Mouse (Mus musculus) T-cell, adult 2 months (primary cell): ENCODE data around the gene Wdr48.
A peak's percentile ranks its signal among the peaks of the same experiment; 100 is the strongest.

ENCODE experiments used
- DNase-seq: peaks from one replicate; pipeline ENCODE4 v3.0.0; 2022; ENCODE audit warnings: low spot score

The Wdr48 gene

DNA sequence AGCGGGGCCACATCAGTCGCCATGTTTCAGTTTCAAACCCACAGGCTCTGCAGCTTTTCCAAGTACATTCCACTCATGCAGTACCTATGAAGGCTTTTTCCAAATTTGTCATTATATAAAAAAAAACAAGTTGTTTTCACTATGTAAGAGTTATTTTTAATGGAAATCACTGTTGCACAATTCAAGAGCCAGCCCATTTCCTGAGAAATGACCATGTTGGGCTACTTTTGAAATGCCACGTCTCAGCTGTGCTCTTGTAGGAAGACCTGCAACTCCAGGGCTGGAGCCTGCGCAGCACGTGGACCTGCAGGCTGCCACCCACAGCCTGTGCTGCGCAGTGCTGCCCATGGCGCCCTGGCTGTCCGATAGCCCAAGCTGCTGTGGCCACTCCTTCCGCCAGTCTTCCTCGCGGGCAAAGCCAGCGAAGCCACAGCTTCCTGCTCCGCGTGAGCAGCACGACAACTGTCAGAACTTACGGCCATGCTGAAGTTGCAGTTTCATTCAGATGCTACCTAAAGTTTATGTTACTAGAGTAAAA is 30.5 kb downstream of the Wdr48 start:
- no peak for DNase-seq

DNA sequence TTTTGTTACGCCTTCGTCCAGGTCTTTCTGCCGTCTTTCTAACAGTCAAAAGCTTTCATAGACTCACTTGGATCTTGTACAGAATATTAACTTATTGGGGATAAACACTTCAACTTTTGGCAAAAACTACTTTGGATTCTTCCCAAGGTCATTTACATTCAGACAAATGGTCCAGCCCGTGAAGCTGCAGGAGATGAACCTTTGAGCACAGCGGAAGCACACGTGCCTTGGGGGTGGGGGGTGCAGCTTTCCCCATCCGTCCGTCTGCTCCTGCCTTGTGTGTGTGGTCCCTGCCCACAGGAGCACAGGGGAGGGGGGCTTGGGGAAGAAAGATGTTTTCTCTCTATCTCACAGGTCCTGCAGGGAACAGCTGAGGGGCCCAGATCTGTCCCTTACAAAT is 31.1 kb downstream of the Wdr48 start:
- DNase-seq, result no peak

DNA sequence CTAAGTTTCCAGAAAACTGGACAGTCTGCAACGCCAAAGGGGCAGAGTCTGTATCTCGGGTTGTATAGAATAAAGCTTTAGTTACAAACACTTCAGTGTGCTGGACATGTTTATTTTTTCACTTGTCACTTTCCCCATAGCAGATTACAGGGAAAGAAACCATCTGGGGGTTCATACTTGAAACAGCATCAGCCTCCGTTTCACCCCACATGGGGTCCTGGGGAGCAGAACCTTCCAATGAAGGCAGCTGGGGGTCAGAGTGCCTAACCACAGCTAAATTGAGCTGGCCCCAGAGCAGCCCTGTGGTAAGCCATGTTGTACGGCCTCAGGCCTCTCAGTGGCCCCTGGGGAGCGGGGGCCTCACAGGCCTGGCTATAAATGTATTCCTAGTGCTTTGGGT is 31.8 kb downstream of the Wdr48 start:
- DNase-seq, result no peak

DNA sequence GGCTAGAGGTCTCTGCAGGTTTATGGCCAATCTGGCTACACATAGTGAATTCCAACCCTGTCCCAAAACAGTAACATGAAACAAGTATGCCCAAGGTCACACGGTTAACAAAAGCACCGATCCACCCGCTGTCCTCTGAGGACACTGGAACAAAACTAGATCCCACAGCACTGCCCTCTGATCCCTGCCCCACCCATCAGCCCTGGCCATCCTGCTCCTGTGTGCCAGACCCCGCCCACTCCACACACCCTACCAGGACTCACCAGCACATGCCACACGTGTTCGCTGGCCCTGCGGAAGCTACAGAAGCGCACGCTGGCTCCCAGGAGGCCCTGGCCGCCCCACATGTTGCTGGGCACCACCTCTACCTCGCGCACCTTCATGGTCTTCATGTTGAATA is 37.7 kb downstream of the Wdr48 start:
- DNase-seq, result no peak

DNA sequence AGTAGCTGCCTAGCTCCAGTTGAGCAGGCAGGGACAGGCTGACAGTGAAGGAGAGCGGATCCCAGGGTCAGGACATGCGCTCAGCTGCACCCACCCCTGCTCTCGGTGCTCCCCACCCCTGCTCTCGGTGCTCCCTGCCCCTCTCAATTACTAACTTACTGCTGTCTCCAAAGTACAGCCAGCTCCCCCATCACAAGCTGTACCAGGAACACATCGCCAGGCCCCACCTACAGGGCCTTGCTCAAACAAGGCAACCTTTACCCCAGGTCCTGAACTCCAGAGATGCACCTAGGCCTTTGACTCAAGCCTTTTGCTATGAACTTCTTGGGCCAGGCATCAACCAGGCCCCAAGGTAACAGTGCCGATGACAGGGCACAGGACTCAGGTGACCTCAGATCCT is 39.0 kb downstream of the Wdr48 start:
- no peak for DNase-seq

DNA sequence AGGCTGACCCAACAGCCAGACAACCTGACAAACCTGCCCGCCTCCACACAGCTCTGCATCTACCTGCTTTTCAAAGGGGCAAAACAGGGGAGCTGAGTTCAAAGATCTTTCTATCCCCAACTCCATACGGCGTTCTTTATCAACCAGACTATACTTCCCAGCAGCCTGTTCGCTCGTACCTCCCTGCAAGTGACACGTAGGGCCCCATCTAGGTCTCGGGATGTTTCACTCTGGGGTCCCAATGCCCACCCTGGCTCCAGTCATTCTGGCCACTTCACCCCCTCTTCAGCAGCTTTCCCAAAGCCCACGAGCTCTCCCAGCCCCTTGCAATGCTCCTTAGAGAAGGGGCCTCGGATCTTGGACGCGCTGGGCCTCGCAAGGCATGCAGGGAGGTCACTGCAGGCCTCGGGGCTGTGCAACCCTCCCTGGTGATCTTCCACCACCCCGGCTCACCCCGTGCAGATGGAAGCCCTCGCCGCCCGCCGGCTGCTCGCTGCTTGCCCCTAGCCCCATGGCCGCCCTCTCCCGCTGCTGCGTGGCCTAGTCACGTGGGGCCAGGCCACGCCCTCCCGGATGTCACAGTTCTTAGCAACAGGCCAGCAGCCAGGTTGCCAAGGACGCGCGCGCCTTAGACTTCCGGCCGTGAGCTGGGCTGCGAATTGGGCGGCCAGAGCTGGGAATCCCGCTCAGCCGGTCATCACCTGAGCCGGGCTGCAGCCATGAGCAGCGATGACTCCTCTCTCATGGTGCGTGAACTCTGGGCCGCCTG is 42.5 kb downstream of the Wdr48 start, which contains the start of the genes Gorasp1 and Ttc21a:
TSS of gene Gorasp1 (minus strand) at position 561 of the 769 bp plus-strand sequence.
TSS of gene Ttc21a (plus strand) at position 602 of the 769 bp plus-strand sequence.
- DNase-seq, result peak; percentile 88

DNA sequence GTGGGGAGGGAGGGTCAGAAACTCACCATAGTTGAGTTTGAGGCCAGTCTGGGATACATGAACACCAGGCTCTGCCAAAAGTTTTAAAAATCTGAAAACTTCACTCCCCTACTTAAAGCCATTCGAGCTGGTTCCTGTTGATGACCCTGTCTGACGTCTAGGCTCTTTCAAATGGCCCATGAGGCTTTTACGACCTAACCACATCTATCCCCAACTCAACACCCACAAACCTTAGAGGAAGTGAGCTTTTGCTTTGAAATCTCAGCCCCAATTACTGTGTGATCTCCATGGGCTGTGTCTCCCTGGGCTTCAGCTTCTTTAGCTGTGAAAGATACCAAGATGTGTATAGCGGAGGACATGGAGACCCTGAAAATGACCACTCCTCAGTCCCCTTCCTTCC is 43.8 kb downstream of the Wdr48 start:
- peak; percentile 80 for DNase-seq

DNA sequence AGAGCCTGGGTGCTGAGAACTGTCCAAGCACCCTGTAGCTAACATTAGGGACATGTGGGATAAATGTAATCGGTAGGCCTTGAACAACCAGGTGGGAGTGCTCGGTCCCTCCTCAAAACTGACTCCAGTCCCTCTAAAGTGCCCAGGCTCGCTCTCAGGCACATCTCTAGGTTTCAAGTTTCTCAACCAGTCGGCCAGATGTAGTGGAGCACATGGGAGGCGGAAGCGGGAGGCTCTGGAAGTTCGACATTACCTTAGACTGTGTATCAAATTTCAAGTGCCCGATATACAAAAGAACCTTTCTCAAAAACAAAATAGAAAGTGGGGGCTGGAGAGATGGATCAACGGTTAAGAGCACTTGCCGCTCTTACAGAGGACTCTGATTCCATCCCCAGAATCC is 45.0 kb downstream of the Wdr48 start:
- DNase-seq, result no peak

DNA sequence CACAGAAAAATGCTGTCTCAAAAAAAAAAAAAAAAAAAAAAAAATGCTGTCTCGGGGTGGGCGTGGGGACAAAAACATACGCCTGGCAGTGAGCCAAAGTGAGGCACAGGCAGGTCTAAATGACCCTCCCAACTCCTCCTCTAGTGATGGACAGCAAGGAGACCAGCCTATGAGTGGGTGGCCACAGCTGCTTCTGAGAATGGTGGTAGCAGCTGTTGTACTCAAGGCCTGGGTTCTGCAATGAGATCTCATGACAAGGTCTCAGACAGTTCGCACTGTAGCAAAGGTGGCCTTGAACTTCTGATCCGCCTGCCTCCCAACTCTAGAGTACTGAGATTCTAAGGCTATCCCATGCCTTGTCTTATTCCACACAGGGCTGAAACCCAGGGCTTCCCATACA is 46.7 kb downstream of the Wdr48 start:
- DNase-seq, result no peak

DNA sequence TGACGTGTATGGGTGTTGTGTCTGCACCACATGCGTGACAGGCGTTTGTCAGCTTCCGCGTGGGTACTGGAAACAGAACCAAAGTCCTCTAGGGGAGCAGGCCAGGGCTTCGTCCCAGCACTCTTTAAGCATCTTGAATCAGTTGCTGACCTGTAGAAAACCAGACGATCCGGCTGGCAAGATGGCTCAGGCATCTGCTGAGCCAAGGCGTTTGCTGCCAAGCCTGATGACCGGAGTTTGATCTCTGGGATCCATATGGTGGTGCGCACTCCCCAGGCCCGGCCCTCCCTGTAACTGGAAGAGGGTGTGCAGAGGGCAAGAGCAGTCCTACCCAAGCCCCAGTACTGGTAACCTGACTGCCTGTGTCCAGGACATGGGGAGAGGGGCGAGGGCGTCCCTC is 47.2 kb downstream of the Wdr48 start:
- DNase-seq, result no peak

DNA sequence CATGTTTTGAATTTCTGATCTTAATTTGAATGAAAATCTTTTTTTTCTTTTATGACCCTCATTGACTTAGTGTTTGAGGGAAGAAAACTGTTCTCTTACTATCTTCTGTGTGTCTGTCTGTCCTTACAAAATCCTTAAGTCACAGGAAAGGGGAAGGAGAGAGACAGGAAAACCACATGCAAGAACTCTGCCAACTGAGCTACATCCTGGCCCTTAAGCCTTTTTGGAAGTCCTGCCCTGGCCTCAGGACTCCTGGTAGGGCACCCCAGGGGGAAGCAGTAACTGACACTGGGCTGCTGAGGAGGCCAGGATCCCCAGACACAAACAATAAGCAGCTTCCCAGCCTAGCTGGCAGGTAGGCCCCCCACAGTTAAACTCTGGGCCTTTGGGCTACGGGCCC is 48.6 kb downstream of the Wdr48 start:
- no peak for DNase-seq

DNA sequence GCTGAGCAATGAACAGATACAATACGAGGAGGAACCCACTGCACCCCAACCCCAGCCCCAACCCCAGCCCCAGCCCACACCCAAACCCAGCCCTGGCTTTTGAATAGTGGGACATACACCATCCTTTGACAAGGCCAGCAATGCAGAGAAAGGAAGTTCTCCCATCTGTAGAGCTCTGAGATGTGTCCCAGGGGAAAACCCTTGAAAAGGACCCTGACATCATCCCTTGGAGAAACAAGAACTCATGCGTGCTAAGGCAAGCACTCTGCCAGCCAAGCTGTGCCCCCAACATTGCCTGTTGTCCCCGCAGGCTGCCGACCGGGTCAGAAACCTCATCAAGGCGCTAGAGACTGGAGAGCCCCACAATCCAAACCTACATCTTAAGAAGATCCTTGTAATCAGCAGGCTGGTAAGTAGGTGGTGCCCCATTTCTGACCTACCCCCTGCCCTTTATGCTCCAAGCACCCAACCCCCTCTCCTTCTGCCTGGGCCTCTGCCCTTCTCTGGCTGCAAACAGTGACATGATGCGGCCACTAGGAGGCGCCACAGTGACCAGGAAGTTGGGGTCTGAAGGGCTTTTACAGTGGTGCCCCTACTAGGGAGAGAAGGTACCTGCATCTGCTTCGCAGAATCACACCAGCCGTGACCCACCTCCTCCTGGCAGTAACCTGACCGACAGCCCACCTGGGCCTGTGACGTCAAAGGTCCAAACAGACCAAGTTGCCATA is 50.7 kb downstream of the Wdr48 start:
- peak; percentile 53 for DNase-seq

DNA sequence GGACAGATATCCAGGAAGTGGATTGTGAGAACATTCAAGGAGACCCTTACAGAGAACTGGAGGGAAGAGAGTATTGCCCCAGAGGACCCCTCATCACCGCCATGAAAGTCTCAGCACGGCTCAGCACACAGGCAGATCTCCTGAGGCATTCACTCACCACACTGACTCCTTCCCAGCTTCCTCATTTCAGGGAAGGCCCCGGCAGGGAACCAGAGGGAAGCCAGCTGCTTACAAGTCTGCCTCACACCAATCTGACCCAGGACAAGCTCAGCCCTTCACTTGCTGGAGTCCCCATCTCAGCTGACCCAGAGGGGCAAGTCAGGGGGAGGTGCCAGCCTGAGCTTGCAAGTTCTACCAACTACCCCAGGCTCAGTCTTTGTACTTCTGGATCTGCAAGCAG is 54.1 kb downstream of the Wdr48 start:
- no peak for DNase-seq

DNA sequence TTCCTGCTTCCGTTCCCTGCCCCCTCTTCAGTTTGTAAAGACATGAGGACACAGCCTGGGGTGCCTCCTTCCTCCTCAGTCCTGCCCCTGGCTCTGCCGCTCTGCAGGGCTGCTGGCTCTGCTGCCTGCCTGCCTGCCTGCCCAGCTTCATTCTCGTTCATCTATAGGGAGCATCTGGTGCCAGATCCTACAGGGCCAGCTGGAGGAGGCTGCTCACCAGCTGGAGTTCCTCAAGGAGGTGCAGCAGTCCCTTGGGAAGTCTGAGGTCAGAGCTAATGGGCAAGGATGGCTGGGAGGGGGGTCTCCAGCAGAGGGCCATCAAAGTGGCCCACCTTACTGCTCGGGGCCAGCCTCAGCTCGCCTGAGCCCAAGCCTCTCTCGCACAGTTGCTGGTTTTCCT is 55.8 kb downstream of the Wdr48 start:
- no peak for DNase-seq

DNA sequence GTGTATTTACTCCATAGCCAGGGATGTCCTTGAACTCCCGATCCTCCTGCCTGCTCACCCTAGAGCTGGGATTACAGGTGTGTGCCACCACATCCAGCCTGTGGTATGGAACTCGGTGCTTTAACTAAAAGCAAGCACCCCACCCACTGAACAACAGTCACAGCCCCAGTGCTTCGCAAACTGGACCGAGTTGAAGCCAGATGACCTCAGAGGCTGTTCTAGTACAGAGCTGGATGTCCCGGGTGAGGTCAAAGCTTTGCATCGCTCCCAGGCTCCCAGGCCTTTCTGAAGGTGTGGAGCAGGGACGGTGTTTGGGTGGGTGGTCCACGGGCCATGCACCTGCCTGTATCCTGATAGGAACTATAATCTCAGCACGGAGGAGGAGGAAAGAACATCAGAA is 56.7 kb downstream of the Wdr48 start:
- no peak for DNase-seq

DNA sequence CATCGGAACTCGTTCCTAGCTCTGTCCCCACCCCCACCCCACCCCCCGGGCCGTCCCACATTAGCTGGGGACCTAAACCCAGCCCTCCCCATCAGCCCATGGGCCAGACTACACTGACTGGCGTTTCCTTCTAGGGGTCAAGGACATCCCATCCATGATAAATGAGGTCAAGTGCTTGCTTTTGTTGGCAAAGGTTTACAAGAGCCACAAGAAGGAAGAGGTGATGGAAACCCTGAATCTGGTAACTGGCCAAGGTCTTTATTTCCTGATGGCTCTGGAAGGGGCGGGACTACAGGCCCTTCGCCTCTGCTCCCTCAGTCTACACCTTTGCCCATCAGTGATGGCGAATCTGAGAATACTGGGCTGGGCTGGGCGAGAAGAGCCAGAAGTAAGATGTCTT is 64.2 kb downstream of the Wdr48 start:
- DNase-seq, result no peak

DNA sequence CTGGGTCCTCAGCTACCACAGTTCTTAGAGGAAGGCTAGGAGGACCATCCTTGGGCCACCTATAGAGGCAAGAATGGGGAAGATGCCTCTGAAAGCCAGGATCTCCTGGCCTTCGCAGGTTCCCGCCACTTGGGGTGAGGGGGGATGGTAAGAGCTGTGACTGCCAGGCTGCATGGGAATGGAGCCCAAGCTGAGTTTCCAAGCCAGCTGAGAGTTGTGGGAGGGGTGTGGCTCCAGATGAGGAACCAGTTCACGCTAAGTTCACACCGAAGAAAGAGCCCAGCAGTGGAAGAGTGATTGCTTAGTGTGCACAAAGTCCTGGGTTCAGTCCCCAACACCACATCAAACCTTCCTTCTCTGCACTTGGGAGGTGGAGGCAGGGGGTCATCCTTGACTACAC is 67.5 kb downstream of the Wdr48 start:
- no peak for DNase-seq

DNA sequence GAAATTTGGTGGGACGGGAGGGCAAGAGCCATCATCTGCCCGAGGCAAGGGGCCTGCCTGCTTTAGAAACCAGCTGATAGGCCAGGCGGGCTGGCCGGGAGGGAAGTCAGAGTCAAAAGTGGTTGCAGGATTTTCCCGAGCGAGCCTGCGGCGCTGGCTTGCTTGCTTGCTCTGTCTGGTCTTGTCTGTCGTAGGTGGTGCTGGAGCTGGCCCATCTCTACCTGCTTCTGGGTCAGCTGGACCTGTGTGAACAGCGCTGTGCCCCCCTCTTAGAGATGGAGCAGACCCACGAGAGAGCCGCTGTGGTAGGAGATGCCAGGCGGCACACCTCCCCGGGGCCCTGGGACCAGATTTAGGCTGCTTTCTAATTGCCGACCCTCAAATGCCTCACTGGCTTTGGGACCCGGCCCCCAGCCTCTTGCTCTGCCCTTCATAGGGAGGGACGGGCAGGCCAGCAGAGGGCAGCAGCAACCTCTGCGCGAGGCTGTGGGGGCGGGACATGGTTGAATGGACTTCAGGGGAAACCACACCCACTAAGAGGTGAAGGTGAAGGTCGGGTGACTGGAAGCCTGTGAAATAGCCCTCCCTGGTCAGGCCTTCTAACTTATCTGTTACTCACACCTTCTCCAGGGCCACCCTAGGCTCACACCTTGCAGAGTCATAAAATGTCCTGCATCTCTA is 68.4 kb downstream of the Wdr48 start:
- peak; percentile 68 for DNase-seq

DNA sequence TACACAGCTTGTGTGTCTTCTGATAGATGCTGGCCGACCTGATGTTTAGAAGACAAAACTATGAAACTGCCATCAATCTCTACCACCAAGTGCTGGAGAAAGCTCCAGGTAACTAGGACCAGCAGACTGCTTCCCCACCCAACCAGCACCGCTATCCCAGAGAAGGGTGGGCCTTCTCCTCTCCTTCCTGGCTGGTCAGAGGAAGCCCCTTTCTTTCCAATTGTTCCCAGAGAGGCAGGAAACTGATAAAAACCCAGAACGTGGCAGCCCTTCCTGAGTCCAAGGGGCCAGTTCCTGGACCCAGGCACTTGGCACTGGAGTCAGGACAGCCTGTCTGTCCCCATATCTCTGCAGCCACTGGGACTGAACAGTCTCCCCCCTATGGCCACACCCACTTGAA is 69.5 kb downstream of the Wdr48 start:
- no peak for DNase-seq

DNA sequence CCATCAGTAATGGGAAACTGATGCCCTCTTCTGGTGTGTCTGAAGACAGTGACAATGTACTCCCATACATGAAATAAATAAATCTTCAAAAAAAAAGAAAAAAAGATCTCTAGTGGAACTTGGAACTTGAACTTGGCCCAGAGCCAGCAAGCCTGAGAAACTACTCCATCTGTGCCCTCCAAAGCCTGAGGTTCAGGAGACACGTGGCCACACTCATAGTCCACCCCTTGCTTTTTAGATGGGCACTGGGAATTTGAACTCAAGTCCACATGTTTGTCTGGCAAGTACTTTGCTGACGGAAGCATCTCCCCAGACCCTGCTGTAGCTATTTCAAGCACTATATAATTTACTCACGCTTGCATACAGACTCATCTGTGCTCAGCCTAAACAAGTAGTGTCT is 70.5 kb downstream of the Wdr48 start:
- DNase-seq, result no peak

DNA sequence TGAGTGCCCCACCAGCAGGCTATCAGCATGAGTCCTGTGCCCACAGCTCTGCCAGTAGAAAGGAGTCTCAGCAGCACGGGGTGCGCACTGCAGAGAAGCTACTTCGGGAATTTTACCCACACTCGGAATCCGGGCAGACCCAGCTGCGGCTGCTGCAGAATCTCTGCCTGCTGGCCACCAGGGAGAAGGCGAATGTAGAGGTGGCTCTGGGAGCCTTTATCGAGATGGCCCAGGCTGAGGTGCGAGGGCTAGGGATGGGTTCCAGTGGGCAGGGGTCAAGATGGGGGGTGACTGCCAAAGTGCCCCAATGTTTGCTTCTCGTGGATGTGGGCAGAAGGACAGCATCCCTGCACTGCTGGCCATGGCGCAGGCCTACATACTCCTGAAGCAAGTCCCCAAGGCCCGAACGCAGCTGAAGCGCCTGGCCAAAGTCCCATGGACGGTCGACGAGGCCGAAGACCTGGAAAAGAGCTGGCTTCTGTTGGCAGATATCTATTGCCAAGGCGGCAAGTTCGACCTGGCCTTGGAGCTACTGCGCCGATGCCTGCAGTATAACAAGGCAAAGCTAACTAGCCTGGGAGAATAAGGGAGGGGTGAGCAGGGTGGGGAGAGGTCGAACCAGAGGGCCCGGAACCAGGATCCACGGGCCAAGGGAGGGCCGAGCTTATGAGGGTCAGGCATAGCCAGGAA is 71.7 kb downstream of the Wdr48 start:
- no peak for DNase-seq

DNA sequence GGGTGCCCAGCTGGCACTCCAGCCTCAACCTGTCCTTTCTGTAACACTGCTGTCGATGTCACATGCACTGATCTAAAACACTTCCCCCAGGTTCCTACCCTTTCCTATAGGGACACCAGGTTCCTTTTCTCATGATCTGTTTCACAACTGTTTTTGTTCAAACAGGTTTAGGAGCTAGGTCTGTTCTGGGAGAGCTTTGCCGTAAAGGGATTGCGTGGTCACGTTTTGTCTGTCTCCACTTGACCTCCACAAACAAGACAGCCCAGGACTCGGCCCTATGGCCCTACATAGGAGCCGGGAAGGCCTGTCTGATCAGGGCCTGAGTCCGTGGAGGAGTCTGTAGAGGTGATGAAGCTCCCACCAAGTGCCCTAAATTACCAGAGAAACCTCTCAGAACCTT is 75.1 kb downstream of the Wdr48 start:
- DNase-seq, result no peak
